Mouse (Mus musculus): ENCODE data around the gene Avl9.

The Avl9 gene

DNA sequence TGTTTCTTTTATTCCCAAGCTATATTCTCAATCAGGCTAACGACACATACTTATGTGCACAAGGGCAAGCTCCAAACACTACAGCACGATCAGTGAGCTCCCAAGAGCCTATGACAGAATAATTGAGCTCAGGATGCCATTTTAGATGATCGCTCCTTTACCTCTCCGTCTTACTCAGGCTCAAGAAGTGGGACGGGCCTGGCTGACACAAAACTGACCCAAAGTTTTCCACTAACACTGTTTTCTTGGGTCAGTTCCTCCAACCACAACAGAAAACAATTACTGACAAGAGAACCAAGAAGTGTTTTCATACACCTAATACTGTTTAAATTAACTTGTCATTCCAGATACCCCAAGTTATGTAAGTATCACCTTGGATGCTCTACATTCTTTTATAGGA, 80.1 kb downstream of the Avl9 start:
- no peak for DNase-seq (ENCODE audit: low spot score)

DNA sequence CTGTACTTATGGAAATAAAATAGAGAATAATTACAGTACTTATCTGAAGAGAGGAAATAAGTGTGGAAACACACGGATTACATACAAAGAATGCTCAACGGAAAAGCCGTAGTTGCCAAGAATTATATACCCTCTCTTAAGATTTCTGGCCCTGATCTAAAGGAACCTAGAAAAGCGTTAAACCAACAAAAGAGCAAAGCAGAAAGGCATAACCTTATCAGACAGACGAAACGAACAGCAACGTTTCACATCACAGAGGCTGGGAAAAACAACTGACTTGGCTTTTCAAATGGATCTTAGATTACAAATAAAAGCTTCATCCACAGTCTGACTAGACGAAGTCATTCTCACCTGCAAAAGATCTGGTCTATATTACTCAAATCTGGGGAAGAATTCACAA, 81.5 kb downstream of the Avl9 start:
- no peak for DNase-seq (ENCODE audit: low spot score)

DNA sequence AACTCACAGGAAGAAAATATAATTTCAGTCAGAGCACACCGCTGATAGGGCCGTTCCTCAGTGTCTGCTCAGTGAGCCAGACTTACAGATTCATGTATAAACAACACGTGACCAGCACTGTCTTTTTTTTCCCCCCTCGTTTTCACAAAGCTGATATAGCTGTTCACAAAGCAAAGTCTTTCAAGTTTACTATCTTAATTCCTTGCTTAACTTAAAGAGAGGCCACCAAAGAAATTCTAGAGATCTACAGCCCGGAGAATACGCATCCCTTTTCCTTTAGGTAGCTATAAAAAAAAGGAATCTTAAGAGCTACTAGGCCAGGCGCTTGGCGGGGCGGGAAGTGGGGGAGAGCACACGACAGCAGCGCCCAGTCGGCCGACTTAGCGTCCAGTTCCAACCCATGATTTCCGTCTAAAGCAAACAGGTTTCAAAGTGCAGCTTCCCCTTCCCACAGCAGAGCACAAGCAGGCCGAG, 82.0 kb downstream of the Avl9 start:
- DNase-seq (ENCODE audit: low spot score), result peak; percentile 55

DNA sequence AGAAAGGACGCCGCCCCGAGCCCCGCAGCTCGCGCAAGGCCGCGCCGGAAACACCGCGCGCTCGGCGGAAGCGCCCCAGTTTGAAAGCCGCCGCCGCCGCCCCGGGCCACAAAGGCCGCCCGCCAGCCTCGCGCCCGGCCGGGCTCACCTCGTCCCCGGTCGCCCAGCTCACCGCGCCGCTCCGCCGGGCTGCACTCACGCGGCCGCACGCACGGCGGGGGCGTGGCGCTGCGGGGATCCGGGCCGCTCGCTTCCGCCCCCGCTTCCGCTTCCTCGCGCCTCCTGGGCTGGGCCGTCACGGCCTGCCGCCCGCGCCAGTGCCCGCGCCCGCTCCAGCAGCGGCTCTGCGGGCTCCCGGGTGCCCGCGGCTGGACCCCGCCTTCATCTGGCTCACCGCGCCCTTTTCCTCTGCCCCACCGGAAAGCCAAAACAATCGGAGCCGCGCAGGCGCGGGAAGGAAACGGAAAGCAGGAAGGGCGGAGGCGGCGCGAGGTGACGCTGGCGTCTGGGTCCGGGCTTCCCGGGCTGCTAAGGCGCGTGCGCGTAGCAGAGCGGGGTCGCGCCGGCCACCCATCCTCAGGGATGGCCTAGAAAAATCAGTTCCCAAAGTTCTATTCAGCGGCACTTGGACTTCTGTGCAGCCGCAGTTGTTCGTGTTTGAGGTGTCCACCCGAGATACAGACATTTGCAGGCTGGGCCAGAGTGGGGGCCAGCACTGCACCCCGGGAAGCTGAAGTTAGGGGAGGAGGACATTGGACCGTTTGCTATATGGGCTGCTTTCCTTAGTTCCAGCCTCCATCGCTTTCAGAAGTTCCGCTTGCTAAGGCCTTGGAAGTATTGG, 82.8 kb downstream of the Avl9 start, which contains the start of gene Kbtbd2:
Gene Kbtbd2, minus strand, starts transcription at position 503 of the 841 bp plus-strand sequence.
- peak; percentile 96 for DNase-seq (ENCODE audit: low spot score)

DNA sequence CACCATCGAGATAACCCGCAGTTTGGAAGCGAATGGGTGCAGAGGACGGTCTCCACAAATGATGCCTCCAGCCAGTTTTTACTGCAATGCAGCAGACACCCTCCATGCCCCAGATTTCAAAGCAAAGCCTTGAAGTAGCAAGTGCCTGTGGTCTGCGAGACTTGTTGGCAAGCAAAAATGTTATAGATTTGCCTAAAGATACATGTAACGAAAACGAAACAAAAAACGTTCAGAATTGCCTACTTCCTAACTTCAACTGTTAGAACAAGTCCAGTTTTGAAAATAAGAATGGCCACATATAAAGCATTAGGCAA, 83.4 kb downstream of the Avl9 start:
- DNase-seq (ENCODE audit: low spot score), result no peak

DNA sequence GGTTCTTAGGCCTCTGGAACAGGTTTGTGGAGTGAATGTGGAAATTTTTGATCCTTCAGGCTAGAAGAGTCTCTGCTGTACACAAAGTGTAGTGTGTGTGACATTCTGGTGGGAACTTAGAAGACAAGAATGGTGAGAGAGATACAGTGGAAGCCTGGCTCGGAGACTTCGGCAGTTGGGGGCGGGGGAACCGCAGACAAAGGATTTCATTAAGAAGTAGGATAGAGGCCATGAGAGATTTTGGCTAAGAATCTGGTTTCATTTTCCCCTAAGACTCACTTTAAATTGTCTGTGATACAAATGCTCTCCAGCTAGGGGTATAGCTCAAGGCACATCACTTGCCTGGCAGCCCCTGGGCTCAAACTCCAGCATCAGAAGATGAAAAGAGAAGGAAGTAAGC, 90.3 kb downstream of the Avl9 start:
- DNase-seq (ENCODE audit: low spot score), result no peak

DNA sequence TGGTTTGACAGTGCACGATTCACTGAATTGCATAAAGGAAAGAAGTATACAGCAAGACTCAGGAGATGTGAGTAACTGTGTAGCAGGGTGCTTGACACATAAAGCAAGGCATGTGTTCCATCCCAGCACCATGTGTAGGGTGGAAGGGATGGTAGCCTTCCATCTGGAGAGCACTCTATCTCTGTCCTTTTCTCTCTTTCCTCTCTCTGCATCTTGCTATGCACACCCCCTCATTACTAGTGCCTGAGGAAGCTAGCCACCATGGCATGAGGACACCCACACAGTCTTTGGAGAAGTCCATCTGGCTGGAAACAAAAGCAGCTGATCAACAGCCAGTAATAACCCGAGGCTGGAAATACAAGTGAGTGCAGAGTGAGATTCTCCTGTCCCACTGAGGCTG, 91.5 kb downstream of the Avl9 start:
- no peak for DNase-seq (ENCODE audit: low spot score)

DNA sequence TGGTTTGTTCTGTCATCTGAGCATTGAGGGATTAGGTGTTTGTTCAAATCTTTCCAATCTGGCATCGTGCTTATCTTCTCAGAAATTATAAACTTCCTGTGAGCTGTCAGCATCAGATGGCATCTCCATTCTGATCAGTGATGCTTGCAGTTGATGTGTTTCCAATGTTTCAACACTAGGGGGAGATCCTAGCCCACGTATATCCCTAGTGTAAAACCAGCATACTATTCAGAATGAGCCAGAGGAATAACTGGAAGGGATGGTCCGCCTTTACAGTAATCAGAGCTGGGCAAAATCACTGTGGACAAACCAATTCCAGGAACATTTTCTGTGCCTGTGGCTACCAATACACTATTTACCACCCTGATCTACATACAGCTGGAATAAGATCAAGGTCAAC, 94.0 kb downstream of the Avl9 start:
- peak; percentile 77 for DNase-seq (ENCODE audit: low spot score)
